Mouse (Mus musculus): ENCODE measurements around the gene Olfr20. TPM values are rescaled to one million over a fixed set of nuclear protein-coding genes. Genes with fewer than 3 reads are reported as not detected.

Gene Olfr20
- polyA plus RNA-seq, 1 experiment from 2014 or later, result not detected

DNA sequence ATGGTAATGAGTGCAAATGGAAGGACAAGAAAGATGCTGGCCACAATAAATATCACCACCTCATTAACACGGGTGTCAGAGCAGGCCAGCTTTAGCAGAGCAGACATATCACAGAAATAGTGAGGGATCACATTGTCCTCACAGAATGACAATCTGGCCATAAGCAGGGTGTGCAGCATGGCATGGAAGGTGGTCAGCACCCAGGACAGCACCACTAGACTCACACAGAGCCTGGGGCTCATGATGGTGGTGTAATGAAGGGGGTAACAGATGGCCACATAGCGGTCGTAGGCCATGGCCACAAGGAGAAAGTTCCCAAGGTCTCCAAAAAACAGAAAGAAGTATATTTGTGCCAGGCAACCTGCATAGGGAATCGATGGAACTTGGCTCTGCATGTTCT is 44.8 kb downstream of the Olfr20 start:
- H3K27me3 ChIP-seq, result no peaks in the 10 kb centered on the region
- WGBS, result 71% methylated on average over 4 of the region's 4 CpGs
- no peak overlapping the region for H3K4me2 ChIP-seq (replicated peaks)
- H3K9ac ChIP-seq (replicated peaks), result no peak overlapping the region
- no peaks in the 10 kb centered on the region for H3K36me3 ChIP-seq
- H3K27ac ChIP-seq (replicated peaks), result no peak overlapping the region
- no peak for ATAC-seq (replicated peaks)
- H3K4me3 ChIP-seq, result no peak overlapping the region
- no peaks in the 10 kb centered on the region for H3K4me1 ChIP-seq
- no peaks in the 10 kb centered on the region; the same call in 1 of the 2 replicates for H3K9me3 ChIP-seq

DNA sequence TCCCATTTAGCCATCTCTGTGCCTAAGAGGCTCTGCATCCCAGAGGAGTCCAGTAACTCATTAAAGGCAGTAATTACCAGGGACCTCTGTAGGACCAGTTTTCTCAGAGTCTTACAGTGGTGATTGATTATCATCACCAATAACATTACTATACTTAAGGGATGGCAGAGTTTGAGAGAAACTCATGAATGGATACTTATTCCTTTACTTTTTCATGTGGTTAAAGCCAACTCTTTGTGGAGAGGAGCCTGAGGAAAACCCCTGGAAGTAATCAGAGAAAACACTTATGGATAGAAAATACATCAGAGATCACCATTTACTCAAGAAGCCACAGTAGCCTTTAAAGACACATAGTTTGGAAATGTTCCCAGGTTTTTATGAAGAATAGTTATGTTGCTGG is 48.9 kb downstream of the Olfr20 start, which contains the start of gene Olfr1:
Gene Olfr1, minus strand, starts transcription at position 101 of the 400 bp plus-strand sequence.
- H3K27me3 ChIP-seq, result no peaks in the 10 kb centered on the region
- H3K4me3 ChIP-seq, result no peak within 1 kb of the TSS
- no peak within 1 kb of the TSS for H3K27ac ChIP-seq (replicated peaks)
- H3K9ac ChIP-seq (replicated peaks), result no peak within 1 kb of the TSS
- no peak within 1 kb of the TSS for H3K4me2 ChIP-seq (replicated peaks)
- no peak for ATAC-seq (replicated peaks)
- H3K4me1 ChIP-seq, result no peaks in the 10 kb centered on the region
- H3K9me3 ChIP-seq, result no peaks in the 10 kb centered on the region; the same call in 1 of the 2 replicates
- no peaks in the 10 kb centered on the region for H3K36me3 ChIP-seq

Other genes with a start within 250 kb of the Olfr20 start
- gene Haspin, start 212.5 kb upstream of the Olfr20 start, polyA plus RNA-seq (2015; fragmentation: Nextera tagmentation; extraction: Ambion mirVana), result 7.6 and 7.7 TPM in 2 replicates
- gene P2rx5, start 190.4 kb upstream of the Olfr20 start, polyA plus RNA-seq (2015; fragmentation: Nextera tagmentation; extraction: Ambion mirVana), result 1.0 and 1.3 TPM in 2 replicates
- 131 and 132 TPM in 2 replicates for gene Emc6, start 173.7 kb upstream of the Olfr20 start, polyA plus RNA-seq (2015; fragmentation: Nextera tagmentation; extraction: Ambion mirVana)
- 172 and 173 TPM in 2 replicates for gene Tax1bp3, start 173.7 kb upstream of the Olfr20 start, polyA plus RNA-seq (2015; fragmentation: Nextera tagmentation; extraction: Ambion mirVana)
- gene Ctns, start 151.7 kb upstream of the Olfr20 start, polyA plus RNA-seq (2015; fragmentation: Nextera tagmentation; extraction: Ambion mirVana), result 17.4 and 21.5 TPM in 2 replicates
- gene Shpk, start 151.3 kb upstream of the Olfr20 start, polyA plus RNA-seq (2015; fragmentation: Nextera tagmentation; extraction: Ambion mirVana), result 1.2 and 1.6 TPM in 2 replicates
- 0.14 TPM in 1 of 2 replicates, not detected in the other for gene Trpv1, start 116.5 kb upstream of the Olfr20 start, polyA plus RNA-seq (2015; fragmentation: Nextera tagmentation; extraction: Ambion mirVana)
- gene Trpv3, start 83.4 kb upstream of the Olfr20 start, polyA plus RNA-seq (2015; fragmentation: Nextera tagmentation; extraction: Ambion mirVana), result 0.06 and 0.09 TPM in 2 replicates
- gene Aspa, start 21.2 kb upstream of the Olfr20 start, polyA plus RNA-seq (2015; fragmentation: Nextera tagmentation; extraction: Ambion mirVana), result 0.54 and 0.57 TPM in 2 replicates
- not detected in 2 replicates for gene Gm49340, start 21.0 kb upstream of the Olfr20 start, polyA plus RNA-seq (2015; fragmentation: Nextera tagmentation; extraction: Ambion mirVana)
- not detected in 2 replicates for gene Spata22, start 21.0 kb upstream of the Olfr20 start, polyA plus RNA-seq (2015; fragmentation: Nextera tagmentation; extraction: Ambion mirVana)
- gene Olfr376, start 20.5 kb downstream of the Olfr20 start, polyA plus RNA-seq (2015; fragmentation: Nextera tagmentation; extraction: Ambion mirVana), result not detected in 2 replicates
- not detected in 2 replicates for gene Olfr1, start 48.8 kb downstream of the Olfr20 start, polyA plus RNA-seq (2015; fragmentation: Nextera tagmentation; extraction: Ambion mirVana)
- not detected in 2 replicates for gene Olfr378, start 77.7 kb downstream of the Olfr20 start, polyA plus RNA-seq (2015; fragmentation: Nextera tagmentation; extraction: Ambion mirVana)
- gene Olfr380, start 106.7 kb downstream of the Olfr20 start, polyA plus RNA-seq (2015; fragmentation: Nextera tagmentation; extraction: Ambion mirVana), result not detected in 2 replicates
- not detected in 2 replicates for gene Olfr381, start 140.8 kb downstream of the Olfr20 start, polyA plus RNA-seq (2015; fragmentation: Nextera tagmentation; extraction: Ambion mirVana)
- gene Olfr382, start 166.4 kb downstream of the Olfr20 start, polyA plus RNA-seq (2015; fragmentation: Nextera tagmentation; extraction: Ambion mirVana), result not detected in 2 replicates
- not detected in 2 replicates for gene Olfr385, start 242.2 kb downstream of the Olfr20 start, polyA plus RNA-seq (2015; fragmentation: Nextera tagmentation; extraction: Ambion mirVana)
- gene Olfr384, start 247.8 kb downstream of the Olfr20 start, polyA plus RNA-seq (2015; fragmentation: Nextera tagmentation; extraction: Ambion mirVana), result not detected in 2 replicates